Mouse (Mus musculus): Measurements from ENCODE around the gene 4930524B15Rik. TPM values are rescaled to one million over a fixed set of nuclear protein-coding genes. Genes with fewer than 3 reads are reported as not detected.

4930524B15Rik gene
- polyA plus RNA-seq, 1 experiment = not detected

GRCm38 (mm10) chr11:31960071-31960470, 5.3 kb upstream of the 4930524B15Rik start:
- H3K27me3 ChIP-seq (ENCODE audit: control insufficient read depth, insufficient read depth, low read length, poor library complexity, severe bottlenecking) = peaks cover 1% of the 10 kb centered on the region; the same call in 1 of the 2 replicates

GRCm38 (mm10) chr11:31963993-31964392, 1.4 kb upstream of the 4930524B15Rik start:
- Histone ChIP-seq H3K36me3 (ENCODE audit: control insufficient read depth, insufficient read depth, low read length, poor library complexity, severe bottlenecking) (no peaks in the 10 kb centered on the region), H3K27me3 (ENCODE audit: control insufficient read depth, insufficient read depth, low read length, poor library complexity, severe bottlenecking) (peaks cover 1% of the 10 kb centered on the region; the same call in 1 of the 2 replicates), H3K4me3 (ENCODE audit: low read depth, low read length) (no peak overlapping the region), H3K4me1 (ENCODE audit: control insufficient read depth, insufficient read depth, low read length) (no peaks in the 10 kb centered on the region), H3K9ac (ENCODE audit: low read depth, poor library complexity, severe bottlenecking) (no peak overlapping the region), H3K9me3 (replicated peaks; ENCODE audit: control insufficient read depth, insufficient read depth, low read length, poor library complexity, severe bottlenecking) (no peaks in the 10 kb centered on the region), H3K27ac (ENCODE audit: insufficient read depth, low read length) (no peak overlapping the region)
- no peak for TF ChIP-seq POLR2A (IDR thresholded peaks at IDR 0.05; ENCODE audit: insufficient read depth, low read length)
- TF ChIP-seq CTCF (IDR thresholded peaks at IDR 0.05; ENCODE audit: low read depth, low read length) = no peak
- no peak for TF ChIP-seq EP300 (IDR thresholded peaks at IDR 0.05; ENCODE audit: insufficient read depth, low read depth, low read length)

More at GRCm38 (mm10) chr11:31960071-31960470, 5.3 kb upstream of the 4930524B15Rik start:
- Histone ChIP-seq H3K9ac (ENCODE audit: low read depth, poor library complexity, severe bottlenecking) (no peak overlapping the region), H3K27ac (ENCODE audit: insufficient read depth, low read length) (no peak overlapping the region), H3K36me3 (ENCODE audit: control insufficient read depth, insufficient read depth, low read length, poor library complexity, severe bottlenecking) (no peaks in the 10 kb centered on the region), H3K9me3 (replicated peaks; ENCODE audit: control insufficient read depth, insufficient read depth, low read length, poor library complexity, severe bottlenecking) (no peaks in the 10 kb centered on the region), H3K4me3 (ENCODE audit: low read depth, low read length) (no peak overlapping the region), H3K4me1 (ENCODE audit: control insufficient read depth, insufficient read depth, low read length) (no peaks in the 10 kb centered on the region)
- TF ChIP-seq POLR2A (IDR thresholded peaks at IDR 0.05; ENCODE audit: insufficient read depth, low read length) = no peak
- TF ChIP-seq EP300 (IDR thresholded peaks at IDR 0.05; ENCODE audit: insufficient read depth, low read depth, low read length) = no peak

GRCm38 (mm10) chr11:31974132-31974531, 8.7 kb downstream of the 4930524B15Rik start:
- H3K27me3 ChIP-seq (ENCODE audit: control insufficient read depth, insufficient read depth, low read length, poor library complexity, severe bottlenecking) = no peaks in the 10 kb centered on the region
- no peaks in the 10 kb centered on the region for H3K4me1 ChIP-seq (ENCODE audit: control insufficient read depth, insufficient read depth, low read length)
- no peak for TF ChIP-seq POLR2A (IDR thresholded peaks at IDR 0.05; ENCODE audit: insufficient read depth, low read length)
- no peak for TF ChIP-seq EP300 (IDR thresholded peaks at IDR 0.05; ENCODE audit: insufficient read depth, low read depth, low read length)
- TF ChIP-seq CTCF (IDR thresholded peaks at IDR 0.05; ENCODE audit: low read depth, low read length) = no peak
- H3K9me3 ChIP-seq (replicated peaks; ENCODE audit: control insufficient read depth, insufficient read depth, low read length, poor library complexity, severe bottlenecking) = no peaks in the 10 kb centered on the region
- H3K9ac ChIP-seq (ENCODE audit: low read depth, poor library complexity, severe bottlenecking) = no peak overlapping the region
- no peak overlapping the region for H3K27ac ChIP-seq (ENCODE audit: insufficient read depth, low read length)
- no peak overlapping the region for H3K4me3 ChIP-seq (ENCODE audit: low read depth, low read length)
- H3K36me3 ChIP-seq (ENCODE audit: control insufficient read depth, insufficient read depth, low read length, poor library complexity, severe bottlenecking) = no peaks in the 10 kb centered on the region

GRCm38 (mm10) chr11:31974826-31975225, 9.4 kb downstream of the 4930524B15Rik start:
- Histone ChIP-seq H3K27me3 (ENCODE audit: control insufficient read depth, insufficient read depth, low read length, poor library complexity, severe bottlenecking) (no peaks in the 10 kb centered on the region), H3K36me3 (ENCODE audit: control insufficient read depth, insufficient read depth, low read length, poor library complexity, severe bottlenecking) (no peaks in the 10 kb centered on the region), H3K4me3 (ENCODE audit: low read depth, low read length) (no peak overlapping the region), H3K9ac (ENCODE audit: low read depth, poor library complexity, severe bottlenecking) (no peak overlapping the region), H3K4me1 (ENCODE audit: control insufficient read depth, insufficient read depth, low read length) (no peaks in the 10 kb centered on the region), H3K27ac (ENCODE audit: insufficient read depth, low read length) (no peak overlapping the region), H3K9me3 (replicated peaks; ENCODE audit: control insufficient read depth, insufficient read depth, low read length, poor library complexity, severe bottlenecking) (0 out of 2 replicates have a peak, but pooled peaks cover 2% of the 10 kb centered on the region)
- TF ChIP-seq POLR2A (IDR thresholded peaks at IDR 0.05; ENCODE audit: insufficient read depth, low read length) (no peak), CTCF (IDR thresholded peaks at IDR 0.05; ENCODE audit: low read depth, low read length) (no peak), EP300 (IDR thresholded peaks at IDR 0.05; ENCODE audit: insufficient read depth, low read depth, low read length) (no peak)

GRCm38 (mm10) chr11:31975678-31976077, 10.3 kb downstream of the 4930524B15Rik start:
- TF ChIP-seq POLR2A (IDR thresholded peaks at IDR 0.05; ENCODE audit: insufficient read depth, low read length) (no peak), EP300 (IDR thresholded peaks at IDR 0.05; ENCODE audit: insufficient read depth, low read depth, low read length) (no peak), CTCF (IDR thresholded peaks at IDR 0.05; ENCODE audit: low read depth, low read length) (no peak)
- Histone ChIP-seq H3K4me3 (ENCODE audit: low read depth, low read length) (no peak overlapping the region), H3K36me3 (ENCODE audit: control insufficient read depth, insufficient read depth, low read length, poor library complexity, severe bottlenecking) (no peaks in the 10 kb centered on the region), H3K4me1 (ENCODE audit: control insufficient read depth, insufficient read depth, low read length) (no peaks in the 10 kb centered on the region), H3K9me3 (replicated peaks; ENCODE audit: control insufficient read depth, insufficient read depth, low read length, poor library complexity, severe bottlenecking) (0 out of 2 replicates have a peak, but pooled peaks cover 4% of the 10 kb centered on the region), H3K9ac (ENCODE audit: low read depth, poor library complexity, severe bottlenecking) (no peak overlapping the region), H3K27me3 (ENCODE audit: control insufficient read depth, insufficient read depth, low read length, poor library complexity, severe bottlenecking) (no peaks in the 10 kb centered on the region), H3K27ac (ENCODE audit: insufficient read depth, low read length) (no peak overlapping the region)

- H3K36me3 ChIP-seq (ENCODE audit: control insufficient read depth, insufficient read depth, low read length, poor library complexity, severe bottlenecking) = no peaks in the 10 kb centered on the region
- H3K9me3 ChIP-seq (replicated peaks; ENCODE audit: control insufficient read depth, insufficient read depth, low read length, poor library complexity, severe bottlenecking) = 0 out of 2 replicates have a peak, but pooled peaks cover 4% of the 10 kb centered on the region
- no peaks in the 10 kb centered on the region for H3K27me3 ChIP-seq (ENCODE audit: control insufficient read depth, insufficient read depth, low read length, poor library complexity, severe bottlenecking)
- no peak overlapping the region for H3K4me3 ChIP-seq (ENCODE audit: low read depth, low read length)
- no peak overlapping the region for H3K27ac ChIP-seq (ENCODE audit: insufficient read depth, low read length)
- H3K4me1 ChIP-seq (ENCODE audit: control insufficient read depth, insufficient read depth, low read length) = no peaks in the 10 kb centered on the region
- H3K9ac ChIP-seq (ENCODE audit: low read depth, poor library complexity, severe bottlenecking) = no peak overlapping the region
- TF ChIP-seq CTCF (IDR thresholded peaks at IDR 0.05; ENCODE audit: low read depth, low read length) = no peak
- no peak for TF ChIP-seq EP300 (IDR thresholded peaks at IDR 0.05; ENCODE audit: insufficient read depth, low read depth, low read length)
- no peak for TF ChIP-seq POLR2A (IDR thresholded peaks at IDR 0.05; ENCODE audit: insufficient read depth, low read length)
These were observed 10.7 kb downstream of the 4930524B15Rik start for GRCm38 (mm10) chr11:31976137-31976536.

Measured in ES-Bruce4 (cell line).